Mouse (Mus musculus): Measurements from ENCODE around the gene Dennd6b.

The Dennd6b gene

GRCm38 (mm10) chr15:89196313-89196706 is at the start of gene Dennd6b:
Dennd6b (minus strand) TSS chr15:89196496.
- peak; percentile 96 to 97 for DNase-seq

GRCm38 (mm10) chr15:89241025-89241424 is 44.7 kb upstream of the Dennd6b start:
- DNase-seq = no peak

GRCm38 (mm10) chr15:89239751-89240392 is 43.6 kb upstream of the Dennd6b start:
- no peak for DNase-seq

DNA sequence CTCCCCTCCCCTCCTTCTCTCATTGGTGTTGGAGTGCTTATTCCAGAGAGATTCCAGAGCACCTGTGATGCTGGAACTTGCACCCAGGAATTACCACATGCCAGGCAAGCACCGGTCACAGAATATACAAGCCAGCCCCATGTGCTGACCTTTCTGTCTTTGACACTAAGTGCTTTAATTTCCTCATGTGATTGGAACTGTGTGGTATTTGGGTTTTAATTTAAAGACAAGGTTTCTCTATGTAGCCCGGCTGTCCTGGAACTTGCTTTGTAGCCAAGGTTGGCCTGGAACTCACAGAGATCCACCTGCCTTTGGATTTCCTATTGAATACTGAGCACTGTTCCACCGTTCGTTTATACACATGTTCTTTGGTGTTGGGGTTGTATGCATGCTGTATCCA is 37.8 kb upstream of the Dennd6b start:
- peak in 1 of 2 experiments; percentile 24 for DNase-seq

GRCm38 (mm10) chr15:89233586-89233985 is 37.3 kb upstream of the Dennd6b start:
- peak; percentile 69 to 79 for DNase-seq

GRCm38 (mm10) chr15:89215611-89216233 is 19.4 kb upstream of the Dennd6b start:
- DNase-seq = peak; percentile 43 to 59

DNA sequence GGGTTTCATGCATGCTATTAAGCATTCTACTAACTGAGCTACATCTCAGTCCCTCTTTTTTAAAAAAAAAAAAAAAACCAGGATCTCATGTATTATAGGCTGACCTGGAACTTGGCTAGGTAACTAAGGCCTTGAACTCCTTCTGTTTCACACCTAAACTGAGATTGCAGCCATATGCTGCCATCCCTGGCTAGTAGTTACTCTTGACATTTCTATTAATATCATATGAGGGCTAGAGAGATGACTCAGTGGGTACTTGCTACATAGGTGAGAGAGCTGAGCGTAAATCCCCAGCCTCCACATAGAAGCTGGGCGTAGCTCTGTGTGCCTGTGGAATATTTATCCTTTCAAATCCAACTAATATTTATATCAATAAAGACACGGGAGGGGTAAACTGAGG is 18.7 kb upstream of the Dennd6b start:
- peak in 1 of 2 experiments; percentile 50 for DNase-seq

DNA sequence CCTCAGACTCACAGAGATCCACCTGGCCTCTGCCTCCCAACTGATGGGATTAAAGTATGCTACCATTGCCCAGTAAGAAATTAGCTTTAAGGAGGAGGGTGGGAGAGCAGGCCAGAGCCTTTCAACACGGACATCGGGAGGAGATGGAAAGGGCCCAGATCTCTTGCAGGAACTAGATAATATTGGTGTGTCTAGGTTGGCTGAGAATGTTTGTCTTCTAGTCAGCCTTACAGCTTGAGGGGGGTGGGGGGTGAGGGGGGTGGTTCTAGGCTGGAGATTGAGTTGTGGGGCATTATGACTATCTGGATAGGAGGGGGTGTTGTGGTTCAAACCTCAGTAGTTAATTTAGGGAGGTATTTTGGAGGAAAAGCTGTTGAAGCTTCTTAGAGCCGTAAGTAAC is 17.2 kb upstream of the Dennd6b start:
- no peak for DNase-seq

DNA sequence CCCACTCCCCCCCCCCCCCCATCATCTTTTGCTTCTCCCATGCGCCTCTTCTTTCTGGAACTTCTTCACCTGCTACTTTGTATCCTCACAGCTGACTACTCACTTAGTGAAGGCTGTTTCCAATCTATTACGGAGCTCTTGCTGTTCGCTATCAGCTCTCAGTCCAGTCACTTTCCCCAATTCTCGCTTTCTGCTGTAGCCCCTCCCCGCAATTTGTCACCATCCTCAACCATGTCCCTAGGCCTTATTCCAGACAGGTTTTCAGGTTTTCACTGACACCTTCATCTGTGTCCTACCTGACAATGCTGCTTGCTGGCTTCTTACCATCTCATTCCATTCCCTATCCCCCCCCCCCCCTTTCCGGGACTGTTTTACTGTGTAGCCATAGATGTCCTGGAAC is 16.2 kb upstream of the Dennd6b start:
- DNase-seq = no peak

DNA sequence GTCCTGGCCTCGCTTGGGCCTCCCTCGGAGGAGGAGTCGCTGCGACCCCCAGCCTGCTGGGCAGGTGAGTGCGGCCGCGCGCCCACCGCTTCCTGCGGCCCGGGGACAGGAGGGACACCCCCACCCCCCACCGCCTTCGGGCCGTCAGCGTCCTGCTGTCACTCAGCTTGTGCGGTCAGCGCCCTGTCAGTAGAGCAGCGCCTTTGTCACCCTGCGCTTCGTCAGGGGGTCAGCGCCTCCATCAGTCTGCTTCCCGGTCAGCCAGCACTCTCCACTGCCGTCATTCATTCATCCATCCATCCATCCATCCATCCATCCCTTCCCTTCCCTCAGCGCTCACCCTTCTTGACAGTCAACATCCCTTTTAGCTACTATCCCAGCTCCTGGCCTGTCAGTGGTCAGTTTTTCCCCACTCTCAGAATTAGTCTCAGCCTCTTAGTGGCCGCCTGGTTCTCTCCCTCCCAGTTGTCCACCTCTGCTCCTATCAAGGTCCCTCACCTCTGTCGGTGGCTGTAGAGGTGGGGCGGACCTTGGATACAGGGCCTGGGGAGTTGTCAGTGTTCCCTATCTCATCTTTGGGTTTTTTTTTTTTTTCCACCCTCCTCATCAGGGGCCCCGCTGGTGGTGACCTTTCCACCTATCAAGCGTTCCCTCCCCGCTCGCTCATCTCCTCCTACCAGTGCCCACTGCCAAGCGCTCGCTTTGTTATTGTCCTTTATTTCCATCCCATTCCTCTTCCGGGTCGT is 15.6 kb upstream of the Dennd6b start:
- peak in 1 of 2 experiments; percentile 27 for DNase-seq

DNA sequence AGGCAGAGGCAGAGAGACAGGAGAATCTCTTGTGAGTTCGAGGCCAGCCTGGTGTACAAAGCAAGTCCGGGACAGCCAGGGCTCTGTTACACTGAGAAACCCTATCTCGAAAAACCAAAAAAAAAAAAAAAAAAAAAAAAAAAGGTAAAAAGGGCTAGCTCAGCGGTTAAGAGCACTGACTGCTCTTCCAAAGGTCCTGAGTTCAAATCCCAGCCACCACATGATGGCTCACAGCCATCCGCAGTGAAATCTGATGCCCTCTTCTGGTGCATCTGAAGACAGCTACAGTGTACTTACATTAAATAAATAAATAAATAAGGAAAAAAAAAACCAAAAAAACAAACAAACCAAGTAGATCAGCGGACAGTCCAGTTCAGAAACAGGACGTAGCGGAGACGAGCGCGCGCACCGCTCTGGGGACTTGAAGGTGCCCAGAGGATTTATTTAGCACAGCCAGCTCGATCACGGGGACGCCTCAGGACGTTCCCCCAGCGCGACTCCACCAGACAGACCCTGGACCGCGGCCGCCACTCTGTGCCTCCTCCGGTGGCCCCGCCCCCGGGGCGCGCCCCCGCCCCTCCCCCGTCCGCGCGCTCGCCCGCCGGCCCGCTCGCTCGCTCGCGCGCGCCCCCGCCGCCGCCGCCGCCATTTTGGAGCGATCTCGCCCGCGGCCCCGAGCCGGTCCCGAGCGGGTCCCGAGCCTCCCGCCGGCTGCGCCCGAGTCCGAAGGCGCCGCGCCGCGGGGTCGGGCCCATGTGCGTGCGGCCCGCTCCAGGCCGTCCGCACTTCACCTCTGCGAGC is 14.8 kb upstream of the Dennd6b start, which contains the start of gene Ppp6r2:
Ppp6r2 (plus strand) TSS at position 639 of the 801 bp plus-strand sequence.
- peak; percentile 81 to 86 for DNase-seq

- peak; percentile 90 to 94 for DNase-seq
These were observed 13.8 kb upstream of the Dennd6b start for GRCm38 (mm10) chr15:89209886-89210761.

- no peak for DNase-seq
These were observed 11.2 kb upstream of the Dennd6b start for GRCm38 (mm10) chr15:89207457-89207856.

- peak in 1 of 2 experiments; percentile 18 for DNase-seq
These were observed 760 bp upstream of the Dennd6b start for GRCm38 (mm10) chr15:89197056-89197455.

DNA sequence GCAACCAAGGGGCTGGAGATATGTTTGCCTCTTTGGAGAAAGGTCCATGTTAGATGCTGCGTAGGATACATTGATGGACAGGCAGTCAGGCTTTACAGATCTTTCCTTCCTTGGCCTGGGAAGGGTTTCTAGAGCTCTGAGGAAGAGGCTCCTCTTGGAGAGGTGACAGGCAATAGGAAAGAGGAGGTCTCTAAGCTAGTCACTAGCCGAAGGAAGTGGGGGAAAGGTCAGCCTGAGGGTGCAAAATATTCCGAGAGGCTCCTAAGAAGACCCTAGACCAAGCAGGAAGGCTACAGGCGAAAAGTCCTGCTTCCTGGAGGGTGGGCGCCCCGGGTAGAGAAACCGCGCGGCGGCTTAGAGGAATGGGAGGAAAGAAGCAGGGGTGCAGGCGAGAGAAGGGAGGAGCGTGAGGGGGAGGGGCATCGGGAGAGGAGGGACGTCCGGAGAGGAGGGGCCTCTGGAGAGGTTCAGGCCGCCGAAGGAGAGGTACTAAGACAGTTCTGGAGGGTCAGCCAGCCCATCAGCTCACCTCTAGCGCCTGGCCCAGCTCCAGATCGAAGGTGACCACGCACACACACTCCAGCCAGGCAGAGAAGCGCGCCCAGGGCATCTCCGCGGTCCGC is 495 bp downstream of the Dennd6b start:
- peak; percentile 85 to 88 for DNase-seq

DNA sequence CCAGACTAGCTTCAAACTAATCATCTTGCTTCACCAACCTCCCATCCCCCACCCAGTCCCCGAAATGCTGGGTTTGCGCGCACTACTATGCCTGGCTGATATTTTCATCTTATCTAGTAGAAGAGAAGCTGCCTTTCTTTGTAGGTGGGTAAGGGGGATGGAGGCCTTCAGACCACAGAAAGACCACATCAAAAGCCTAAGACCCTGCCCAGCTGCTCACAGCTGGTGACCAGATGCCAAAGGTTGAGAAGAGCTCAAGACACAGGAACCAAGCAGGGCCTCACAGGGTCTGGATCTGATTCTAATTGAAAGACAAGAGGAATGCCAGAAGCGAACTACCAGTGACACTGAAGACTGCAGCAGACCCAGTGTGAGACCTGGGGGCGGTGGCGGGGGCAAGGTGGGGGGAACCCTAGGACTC is 1.0 kb downstream of the Dennd6b start:
- DNase-seq = no peak

GRCm38 (mm10) chr15:89184937-89185227 is 11.4 kb downstream of the Dennd6b start:
- no peak for DNase-seq

DNA sequence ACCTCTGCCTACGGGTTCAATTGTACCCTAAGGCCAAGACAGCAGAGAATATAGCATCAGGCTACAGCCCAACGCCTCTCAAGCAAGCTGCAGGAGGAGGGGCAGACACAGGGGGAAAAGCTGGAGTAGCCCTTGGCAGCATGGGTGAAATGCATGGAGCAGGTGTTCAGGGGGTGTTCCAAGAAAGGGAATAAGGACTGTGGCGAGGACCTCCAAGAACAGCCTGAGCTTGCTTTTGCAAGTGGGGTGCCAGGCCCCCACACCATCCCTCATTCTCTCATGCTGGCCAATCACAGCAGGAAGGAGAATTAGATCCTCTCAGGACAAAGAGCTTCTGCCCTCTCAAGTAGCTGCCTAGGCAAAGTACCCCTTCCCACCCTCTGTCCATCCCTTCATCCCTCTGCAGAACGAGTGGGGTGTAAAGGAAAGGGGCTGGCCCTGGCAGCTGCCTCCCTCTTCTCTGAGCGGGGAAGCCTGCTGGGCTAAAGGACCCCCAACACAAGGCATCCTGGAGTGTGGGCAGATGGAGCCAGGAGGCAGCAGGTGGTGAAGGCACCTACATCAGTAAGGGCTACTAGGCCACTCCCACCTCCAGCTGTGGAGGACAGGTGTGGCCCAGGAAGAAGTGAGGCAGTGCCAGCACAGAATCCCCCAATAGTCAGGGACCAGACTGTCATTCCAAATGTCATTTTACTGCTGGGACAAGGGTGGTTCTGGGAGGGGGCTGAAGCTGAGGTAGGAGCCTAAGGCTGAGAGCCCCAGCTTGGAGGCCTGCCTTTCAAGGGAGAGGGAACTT is 12.0 kb downstream of the Dennd6b start:
- no peak for DNase-seq

DNA sequence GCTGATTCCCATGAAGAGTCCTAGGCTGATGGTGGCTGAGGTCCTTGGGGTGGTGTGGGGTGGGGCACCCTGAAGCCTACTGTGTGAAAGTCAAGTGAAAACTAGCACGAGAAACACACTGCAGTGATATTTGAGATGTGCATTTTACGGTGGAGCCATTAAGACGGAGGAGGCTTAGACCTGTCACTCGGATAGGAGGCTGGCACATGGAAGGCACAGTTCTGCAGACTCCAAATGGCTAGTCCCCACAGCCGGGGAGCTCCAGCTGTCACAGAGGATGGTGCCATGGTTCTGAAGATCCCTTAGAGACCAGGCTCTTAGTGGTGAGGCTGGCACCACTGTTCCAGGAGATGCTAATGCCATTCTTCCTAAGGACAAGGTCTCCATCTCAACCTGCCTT is 13.5 kb downstream of the Dennd6b start:
- no peak for DNase-seq

GRCm38 (mm10) chr15:89182328-89182741 is 14.0 kb downstream of the Dennd6b start:
- peak; percentile 58 to 71 for DNase-seq

Measured in cerebellum, postnatal 36 days (tissue).